Mouse (Mus musculus) spleen, postnatal 36 days (tissue): ENCODE measurements around the gene Galt.
A peak's percentile ranks its signal among the peaks of the same experiment; 100 is the strongest.

Source experiments
- DNase-seq, 2 experiments: peaks; one replicate each; pipeline ENCODE4 v3.0.0; 2022; ENCODE audit warnings: low spot score in 2 of 2, mixed read lengths in 1 of 2

Gene Galt

GRCm38 (mm10) chr4:41754797-41755337 lies at the start of gene Galt:
Gene Galt (plus strand): TSS chr4:41755228.
- no peak for DNase-seq

- DNase-seq = no peak
These were observed 48.9 kb upstream of the Galt start for GRCm38 (mm10) chr4:41705922-41706754.

GRCm38 (mm10) chr4:41707011-41707535 lies 48.0 kb upstream of the Galt start:
- peak; percentile 68 to 73 for DNase-seq

GRCm38 (mm10) chr4:41708192-41708745 lies 46.8 kb upstream of the Galt start:
- peak in 1 of 2 experiments; percentile 34 for DNase-seq

- no peak for DNase-seq
These were observed 44.8 kb upstream of the Galt start for GRCm38 (mm10) chr4:41710229-41710628.

- no peak for DNase-seq
These were observed 43.2 kb upstream of the Galt start for GRCm38 (mm10) chr4:41711705-41712375.

GRCm38 (mm10) chr4:41712421-41713196 lies 42.4 kb upstream of the Galt start:
- DNase-seq = no peak

- peak; percentile 77 to 81 for DNase-seq
These were observed 41.6 kb upstream of the Galt start, which contains the start of gene Rpp25l for GRCm38 (mm10) chr4:41713197-41714067. Gene Rpp25l (minus strand): TSS chr4:41713534.

- DNase-seq = peak; percentile 60 to 71
These were observed 40.8 kb upstream of the Galt start for GRCm38 (mm10) chr4:41714276-41714675.

GRCm38 (mm10) chr4:41715082-41715481 lies 39.9 kb upstream of the Galt start:
- no peak for DNase-seq

- no peak for DNase-seq
These were observed 39.4 kb upstream of the Galt start for GRCm38 (mm10) chr4:41715596-41715995.

GRCm38 (mm10) chr4:41716834-41717233 lies 38.2 kb upstream of the Galt start:
- DNase-seq = no peak

GRCm38 (mm10) chr4:41722918-41723351 lies 32.1 kb upstream of the Galt start, which contains the start of gene Dctn3:
Gene Dctn3 (minus strand): TSS chr4:41723170.
- peak; percentile 88 to 91 for DNase-seq

GRCm38 (mm10) chr4:41726826-41727621 lies 28.0 kb upstream of the Galt start:
- DNase-seq = no peak

GRCm38 (mm10) chr4:41731052-41731765 lies 23.8 kb upstream of the Galt start, which contains the start of gene Arid3c:
Gene Arid3c (minus strand): TSS chr4:41731142.
- no peak for DNase-seq

- DNase-seq = peak; percentile 72 to 75
These were observed 17.3 kb upstream of the Galt start for GRCm38 (mm10) chr4:41737602-41738255.

GRCm38 (mm10) chr4:41738256-41738603 lies 16.8 kb upstream of the Galt start:
- no peak for DNase-seq

- DNase-seq = no peak
These were observed 15.8 kb upstream of the Galt start for GRCm38 (mm10) chr4:41739260-41739659.
